Mouse (Mus musculus): ENCODE measurements at regions not wholly inside any gene's neighbourhood (a gene's known extent, or its start where the extent isn't known, plus 50 kb on each side); places are given as distances from the start of the nearest gene placed in this dataset.
A peak's percentile ranks its signal among the peaks of the same experiment; 100 is the strongest.

DNA sequence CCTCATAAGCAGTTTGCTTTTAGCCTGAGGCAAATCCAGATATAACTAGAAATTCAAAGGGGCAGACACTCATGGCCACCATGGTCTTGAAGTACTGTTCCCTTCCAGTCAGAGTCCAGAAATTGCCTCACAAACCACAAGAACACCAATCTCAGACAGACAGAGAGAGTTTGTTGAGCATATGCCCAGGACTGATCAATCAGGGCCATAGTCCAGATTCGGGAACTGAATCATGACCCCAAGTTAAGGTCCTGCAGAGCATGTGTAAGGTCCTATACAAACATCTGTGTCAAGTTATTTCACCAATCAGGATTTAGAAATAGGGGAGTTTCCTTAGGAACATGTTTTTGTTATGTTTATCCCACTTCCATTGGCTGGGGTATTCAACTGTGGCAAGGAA lies 125.7 kb upstream of the Nampt start:
- Histone ChIP-seq H3K27ac (ENCODE audit: low read length) (no peak overlapping the region), H3K4me3 (ENCODE audit: low read depth, low read length) (no peak overlapping the region), H3K9me3 (ENCODE audit: low read length) (no peaks in the 10 kb centered on the region), H3K36me3 (ENCODE audit: insufficient read depth, low read length) (no peaks in the 10 kb centered on the region), H3K4me2 (replicated peaks; ENCODE audit: low read depth, low read length) (no peak overlapping the region), H3K27me3 (replicated peaks; ENCODE audit: insufficient read depth, low read length) (no peaks in the 10 kb centered on the region), H3K4me1 (ENCODE audit: insufficient read depth, low read depth, low read length) (0 out of 2 replicates have a peak, but pooled peaks cover 3% of the 10 kb centered on the region), H3K9ac (replicated peaks; ENCODE audit: low read depth) (no peak overlapping the region)
- DNase-seq (ENCODE audit: low spot score) (peak; percentile 52), ATAC-seq (peak; percentile 4; the same call in 1 of the 2 replicates)
- WGBS: 70% methylated on average over 1 of the region's 1 CpGs
- no peak for TF ChIP-seq CTCF (IDR thresholded peaks at IDR 0.05)
- TF ChIP-seq EP300 (IDR thresholded peaks at IDR 0.05): 0 out of 2 replicates have a peak, but pooled peaks have one; percentile 36

- 81% methylated on average over 2 of the region's 2 CpGs for WGBS
- Histone ChIP-seq H3K27ac (ENCODE audit: low read length) (no peak overlapping the region), H3K4me2 (replicated peaks; ENCODE audit: low read depth, low read length) (no peak overlapping the region), H3K9ac (replicated peaks; ENCODE audit: low read depth) (no peak overlapping the region), H3K36me3 (ENCODE audit: insufficient read depth, low read length) (no peaks in the 10 kb centered on the region), H3K27me3 (replicated peaks; ENCODE audit: insufficient read depth, low read length) (no peaks in the 10 kb centered on the region), H3K4me1 (ENCODE audit: insufficient read depth, low read depth, low read length) (0 out of 2 replicates have a peak, but pooled peaks cover 3% of the 10 kb centered on the region), H3K9me3 (ENCODE audit: low read length) (no peaks in the 10 kb centered on the region), H3K4me3 (ENCODE audit: low read depth, low read length) (no peak overlapping the region)
- DNase-seq (ENCODE audit: low spot score) (no peak), ATAC-seq (no peak)
- TF ChIP-seq CTCF (IDR thresholded peaks at IDR 0.05) (no peak), EP300 (IDR thresholded peaks at IDR 0.05) (no peak)
Measured at GRCm38 (mm10) chr12:32696832-32697231, 122.5 kb upstream of the Nampt start.

- Histone ChIP-seq H3K9ac (replicated peaks; ENCODE audit: low read depth) (no peak overlapping the region), H3K27ac (ENCODE audit: low read length) (no peak overlapping the region), H3K9me3 (ENCODE audit: low read length) (no peaks in the 10 kb centered on the region), H3K4me3 (ENCODE audit: low read depth, low read length) (no peak overlapping the region), H3K4me1 (ENCODE audit: insufficient read depth, low read depth, low read length) (no peaks in the 10 kb centered on the region), H3K36me3 (ENCODE audit: insufficient read depth, low read length) (no peaks in the 10 kb centered on the region), H3K27me3 (replicated peaks; ENCODE audit: insufficient read depth, low read length) (no peaks in the 10 kb centered on the region), H3K4me2 (replicated peaks; ENCODE audit: low read depth, low read length) (no peak overlapping the region)
- DNase-seq (ENCODE audit: low spot score) (no peak), ATAC-seq (no peak)
- TF ChIP-seq CTCF (IDR thresholded peaks at IDR 0.05) (no peak), EP300 (IDR thresholded peaks at IDR 0.05) (no peak)
- 87% methylated on average over 10 of the region's 10 CpGs for WGBS
Measured at GRCm38 (mm10) chr12:32709188-32709587, 110.2 kb upstream of the Nampt start.

- DNase-seq (ENCODE audit: low spot score) (peak; percentile 88), ATAC-seq (peak; percentile 90)
- Histone ChIP-seq H3K4me2 (replicated peaks; ENCODE audit: low read depth, low read length) (no peak overlapping the region), H3K9ac (replicated peaks; ENCODE audit: low read depth) (no peak overlapping the region), H3K4me3 (ENCODE audit: low read depth, low read length) (no peak overlapping the region), H3K27me3 (replicated peaks; ENCODE audit: insufficient read depth, low read length) (no peaks in the 10 kb centered on the region), H3K27ac (ENCODE audit: low read length) (no peak overlapping the region), H3K36me3 (ENCODE audit: insufficient read depth, low read length) (no peaks in the 10 kb centered on the region), H3K4me1 (ENCODE audit: insufficient read depth, low read depth, low read length) (no peaks in the 10 kb centered on the region), H3K9me3 (ENCODE audit: low read length) (no peaks in the 10 kb centered on the region)
- TF ChIP-seq CTCF (IDR thresholded peaks at IDR 0.05) (no peak), EP300 (IDR thresholded peaks at IDR 0.05) (peak; percentile 64)
- WGBS: 41% methylated on average over 5 of the region's 5 CpGs
Measured at GRCm38 (mm10) chr12:32717129-32717921, 102.0 kb upstream of the Nampt start.

- no peak for DNase-seq (ENCODE audit: low spot score)
- H3K9ac ChIP-seq (replicated peaks; ENCODE audit: low read depth): no peak overlapping the region
- no peak for TF ChIP-seq CTCF (IDR thresholded peaks at IDR 0.05)
- no peak for TF ChIP-seq EP300 (IDR thresholded peaks at IDR 0.05)
- H3K9me3 ChIP-seq (ENCODE audit: low read length): no peaks in the 10 kb centered on the region
- no peak overlapping the region for H3K4me2 ChIP-seq (replicated peaks; ENCODE audit: low read depth, low read length)
- no peaks in the 10 kb centered on the region for H3K27me3 ChIP-seq (replicated peaks; ENCODE audit: insufficient read depth, low read length)
- no peak overlapping the region for H3K4me3 ChIP-seq (ENCODE audit: low read depth, low read length)
- no peaks in the 10 kb centered on the region for H3K36me3 ChIP-seq (ENCODE audit: insufficient read depth, low read length)
- 89% methylated on average over 4 of the region's 4 CpGs for WGBS
- H3K4me1 ChIP-seq (ENCODE audit: insufficient read depth, low read depth, low read length): no peaks in the 10 kb centered on the region
- ATAC-seq: no peak
- no peak overlapping the region for H3K27ac ChIP-seq (ENCODE audit: low read length)
Measured at GRCm38 (mm10) chr12:32719203-32719602, 100.1 kb upstream of the Nampt start.

DNA sequence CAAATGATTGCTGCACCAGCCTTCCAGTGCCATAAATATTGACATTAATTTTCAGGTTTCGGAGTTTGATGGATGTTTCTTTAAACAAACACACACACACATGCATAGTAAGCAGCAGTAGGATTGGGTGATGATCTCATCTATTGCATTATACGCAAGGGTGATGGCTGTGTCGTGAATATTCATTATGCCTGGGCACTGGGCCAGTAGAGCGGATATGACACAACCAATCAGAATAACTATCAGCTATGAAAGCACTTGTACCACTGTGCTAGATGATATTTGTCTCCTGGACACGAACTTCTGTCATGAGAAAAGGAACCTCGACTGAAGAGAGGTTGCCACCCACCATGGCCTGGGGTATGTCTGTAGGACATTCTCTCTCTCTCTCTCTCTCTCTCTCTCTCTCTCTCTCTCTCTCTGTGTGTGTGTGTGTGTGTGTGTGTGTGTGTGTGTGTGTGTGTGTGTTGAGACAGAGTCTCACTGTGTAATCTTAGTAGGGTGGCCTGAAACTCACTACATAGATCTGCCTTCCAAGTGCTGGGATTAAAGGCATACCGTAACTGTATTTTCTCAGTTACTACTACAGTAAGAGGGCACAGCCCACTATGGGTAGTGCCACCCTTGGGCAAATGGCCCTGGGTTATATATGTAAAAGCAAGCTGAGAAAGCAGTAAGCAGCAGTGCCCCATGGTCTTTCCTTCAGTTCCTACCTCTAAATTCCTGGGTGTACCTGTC lies 94.7 kb upstream of the Nampt start:
- ATAC-seq: peak; percentile 86
- peak; percentile 78 for DNase-seq (ENCODE audit: low spot score)
- Histone ChIP-seq H3K9ac (replicated peaks; ENCODE audit: low read depth) (no peak overlapping the region), H3K4me2 (replicated peaks; ENCODE audit: low read depth, low read length) (no peak overlapping the region), H3K9me3 (ENCODE audit: low read length) (no peaks in the 10 kb centered on the region), H3K27me3 (replicated peaks; ENCODE audit: insufficient read depth, low read length) (no peaks in the 10 kb centered on the region), H3K36me3 (ENCODE audit: insufficient read depth, low read length) (no peaks in the 10 kb centered on the region), H3K27ac (ENCODE audit: low read length) (no peak overlapping the region), H3K4me1 (ENCODE audit: insufficient read depth, low read depth, low read length) (no peaks in the 10 kb centered on the region), H3K4me3 (ENCODE audit: low read depth, low read length) (no peak overlapping the region)
- TF ChIP-seq EP300 (IDR thresholded peaks at IDR 0.05): no peak
- no peak for TF ChIP-seq CTCF (IDR thresholded peaks at IDR 0.05)
- WGBS: 43% methylated on average over 7 of the region's 7 CpGs
